Mouse (Mus musculus) adrenal gland, adult 18-20 months (tissue): Measurements from ENCODE around the gene Dhx37. TPM values are rescaled to one million over a fixed set of nuclear protein-coding genes. Genes with fewer than 3 reads are reported as not detected.
"Not testable (repeated sequence)": the region's sequence is repeated elsewhere in the genome, so short reads cannot be mapped to it uniquely, and the experiment has no call there.

Experiments used
- DNase-seq, 2 experiments: peaks; one replicate each; pipeline ENCODE4 v3.0.0; 2021 to 2022; ENCODE audit warnings: low spot score in 2 of 2
- total RNA-seq, 2 experiments: library from RNA; stranded (reverse); gene quantifications; 1 replicate in 1 of 2; 2 replicates in 1 of 2; pipeline ENCODE4 v1.2.3; 2021

Gene Dhx37
- total RNA-seq, 2 experiments from 2014 or later = 16.7 to 19.3 TPM

DNA sequence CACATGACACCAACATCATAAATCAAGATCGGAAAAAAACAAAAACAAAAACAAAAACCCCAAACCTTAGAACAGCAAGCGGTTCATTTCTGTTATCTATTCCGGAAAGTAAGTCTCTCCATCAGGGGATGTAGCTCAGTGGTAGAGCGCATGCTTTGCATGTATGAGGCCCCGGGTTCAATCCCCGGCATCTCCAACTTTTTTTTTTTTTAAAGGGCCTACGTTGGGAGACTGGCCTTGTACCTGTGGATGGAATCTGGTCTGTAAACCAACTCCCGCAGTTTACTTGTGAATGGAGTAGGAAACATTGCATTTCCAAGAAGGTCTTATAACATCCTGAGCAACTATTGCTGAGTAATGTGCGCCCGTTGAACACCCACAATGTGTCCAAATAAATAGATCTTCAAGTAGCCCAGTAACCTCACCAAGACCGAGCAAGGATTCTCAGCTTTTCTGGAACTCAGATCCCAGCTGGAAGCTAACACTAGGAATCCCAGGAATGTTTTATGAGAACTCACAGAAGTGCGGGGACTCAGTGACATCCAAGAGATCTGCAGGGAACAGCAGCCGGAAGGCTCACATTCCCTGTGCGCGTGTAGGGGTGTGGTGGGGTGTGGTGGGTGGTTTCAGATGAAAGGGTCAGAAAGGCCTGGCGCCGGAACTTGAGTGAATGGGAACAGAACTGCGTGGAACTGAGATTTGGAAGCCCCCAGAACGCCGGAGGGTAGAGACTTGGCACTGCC is 24.4 kb downstream of the Dhx37 start:
- peak in 1 of 2 experiments; percentile 66 for DNase-seq

DNA sequence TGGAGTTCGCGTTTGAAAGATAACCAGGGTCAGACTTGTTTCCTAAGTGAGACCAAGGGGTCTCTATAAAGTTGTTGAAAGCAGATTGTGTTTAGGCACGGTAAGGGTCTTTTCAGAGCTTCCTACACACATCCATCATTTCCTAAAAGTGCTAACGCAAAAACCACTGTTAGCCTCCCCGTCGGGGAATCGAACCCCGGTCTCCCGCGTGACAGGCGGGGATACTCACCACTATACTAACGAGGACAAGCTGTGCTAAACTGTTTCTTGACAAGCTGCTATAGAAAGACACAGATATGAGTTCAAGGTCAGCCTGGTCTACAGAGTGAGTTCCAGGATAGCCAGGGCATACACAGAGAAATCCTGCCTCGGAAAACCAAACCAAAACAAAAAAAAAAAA is 25.1 kb downstream of the Dhx37 start:
- peak; percentile 85 to 86 for DNase-seq

DNA sequence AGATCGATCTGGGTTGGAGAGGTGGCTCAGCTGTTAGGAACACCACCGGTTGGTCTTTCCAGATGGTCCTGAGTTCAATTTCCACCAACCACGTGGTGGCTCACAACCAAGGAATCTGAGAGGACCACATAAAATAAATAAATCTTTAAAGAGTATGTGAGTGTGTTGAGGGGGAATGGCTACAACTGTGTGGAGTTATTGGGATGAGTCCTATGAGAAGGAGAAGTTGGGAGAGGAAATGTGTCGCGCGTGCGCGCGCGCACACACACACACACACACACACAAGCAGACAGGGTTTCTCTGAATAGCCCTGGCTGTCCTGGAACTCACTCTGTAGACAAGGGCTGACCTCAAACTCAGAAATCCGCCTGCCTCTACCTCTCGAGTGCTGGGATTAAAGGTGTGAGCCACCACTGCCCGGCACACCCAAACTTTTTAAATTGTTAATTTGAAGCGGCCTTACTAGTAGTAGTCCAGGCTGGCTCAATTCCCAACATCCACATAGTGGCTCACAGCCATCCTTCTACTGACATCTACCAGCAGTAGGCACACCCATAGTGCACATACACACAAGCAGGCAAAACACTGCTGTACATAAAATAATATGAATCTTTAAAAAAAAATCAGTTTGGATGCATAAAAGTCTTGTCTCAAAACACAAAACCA is 25.9 kb downstream of the Dhx37 start:
- no peak for DNase-seq

DNA sequence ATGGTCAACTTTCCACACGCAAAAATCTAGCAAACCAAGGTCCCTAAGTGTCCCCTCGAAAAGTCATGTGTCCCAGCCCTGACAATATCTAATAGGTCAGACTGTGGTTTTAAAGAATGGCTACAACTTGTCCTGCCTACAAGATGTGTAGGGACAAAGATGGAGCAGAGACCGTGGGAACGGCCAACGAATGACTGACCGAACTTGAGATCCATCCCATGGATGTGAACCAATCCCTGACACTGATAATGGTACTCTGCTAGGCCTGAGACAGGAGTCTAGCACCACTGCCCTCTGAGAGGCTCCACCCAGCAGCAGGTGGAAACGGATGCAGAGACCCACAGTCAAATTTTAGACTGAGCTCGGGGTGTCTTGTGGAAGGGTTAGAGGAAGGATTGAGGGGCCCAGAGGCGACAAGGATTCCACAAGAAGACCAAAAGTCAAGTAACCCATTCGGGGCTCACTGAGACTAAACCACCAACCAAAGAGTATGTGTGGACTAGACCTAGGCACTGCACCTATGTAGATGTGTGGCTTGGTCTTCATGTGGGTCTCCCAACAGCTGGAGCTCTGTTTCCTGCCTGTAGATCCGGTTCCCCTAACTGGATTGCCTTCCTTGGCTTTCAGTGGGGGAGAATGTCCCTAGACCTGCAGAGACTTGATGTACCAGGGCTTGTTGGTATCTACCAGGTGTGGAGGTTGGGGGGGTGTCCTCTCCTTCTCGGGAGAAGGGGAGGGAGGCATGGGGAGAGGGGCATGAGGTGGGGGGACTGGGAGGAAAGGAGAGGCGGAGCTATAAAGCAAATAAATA is 26.7 kb downstream of the Dhx37 start:
- no peak for DNase-seq

DNA sequence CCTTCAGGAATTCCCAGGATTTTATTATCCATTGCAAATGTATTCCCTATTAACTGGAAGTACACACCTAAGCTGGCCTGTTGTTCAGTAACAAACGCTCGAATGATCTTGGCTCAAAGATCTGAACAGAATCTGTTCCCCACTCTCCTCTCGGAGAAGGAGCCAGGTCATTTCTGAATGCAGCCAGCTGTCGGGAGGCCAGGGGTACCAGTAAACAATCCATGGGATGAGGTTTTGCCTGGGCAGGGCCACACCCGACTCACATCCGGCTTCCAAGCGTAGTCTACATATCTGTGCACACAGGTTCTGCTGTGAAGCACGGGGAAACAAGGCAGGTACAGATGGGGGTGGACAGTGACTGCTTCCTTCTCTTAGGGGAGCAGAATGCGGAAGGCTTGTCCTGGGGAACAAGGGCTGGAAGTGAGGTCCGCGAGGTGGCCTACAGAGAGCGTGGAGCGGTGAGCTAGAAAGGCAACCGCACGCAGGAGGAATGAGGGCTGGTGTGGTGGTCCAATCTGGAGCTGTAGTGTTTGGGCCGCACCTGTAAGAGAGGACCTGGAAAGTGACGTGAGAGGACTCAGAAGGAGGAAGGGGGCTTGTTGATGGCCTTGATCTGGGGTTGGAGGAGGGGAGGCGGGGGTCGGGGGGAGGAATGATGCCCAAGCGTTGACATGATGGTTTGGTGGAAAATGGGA is 27.5 kb downstream of the Dhx37 start:
- peak; percentile 60 to 67 for DNase-seq

DNA sequence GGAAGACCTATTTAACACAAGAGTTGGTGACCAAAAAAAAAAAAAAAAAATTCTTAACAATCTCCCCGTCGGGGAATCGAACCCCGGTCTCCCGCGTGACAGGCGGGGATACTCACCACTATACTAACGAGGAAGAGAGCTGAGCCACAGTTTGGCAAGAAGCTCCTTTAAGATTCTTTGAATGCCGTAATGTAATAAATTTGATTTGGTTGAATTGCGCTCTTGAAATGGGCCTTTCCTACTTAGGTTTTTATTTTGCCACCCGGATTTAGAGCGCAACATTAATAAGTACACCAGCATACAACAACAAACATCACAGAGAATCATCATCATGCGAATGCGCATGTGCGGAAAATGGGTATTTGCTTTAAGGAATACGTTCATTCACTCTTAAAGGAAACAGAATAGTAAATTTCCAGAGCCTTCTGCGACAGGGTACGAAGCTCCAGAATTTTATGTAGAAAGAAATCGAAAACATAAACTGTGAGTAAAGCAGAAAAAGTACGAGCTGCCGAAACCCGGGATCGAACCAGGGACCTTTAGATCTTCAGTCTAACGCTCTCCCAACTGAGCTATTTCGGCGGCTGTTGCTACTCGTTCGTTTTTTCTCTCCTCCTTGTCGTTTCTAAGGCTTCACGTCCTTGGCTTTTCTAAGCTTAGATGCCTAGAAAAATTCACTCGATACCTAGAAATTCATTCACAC is 28.2 kb downstream of the Dhx37 start:
- peak; percentile 87 to 95 for DNase-seq

DNA sequence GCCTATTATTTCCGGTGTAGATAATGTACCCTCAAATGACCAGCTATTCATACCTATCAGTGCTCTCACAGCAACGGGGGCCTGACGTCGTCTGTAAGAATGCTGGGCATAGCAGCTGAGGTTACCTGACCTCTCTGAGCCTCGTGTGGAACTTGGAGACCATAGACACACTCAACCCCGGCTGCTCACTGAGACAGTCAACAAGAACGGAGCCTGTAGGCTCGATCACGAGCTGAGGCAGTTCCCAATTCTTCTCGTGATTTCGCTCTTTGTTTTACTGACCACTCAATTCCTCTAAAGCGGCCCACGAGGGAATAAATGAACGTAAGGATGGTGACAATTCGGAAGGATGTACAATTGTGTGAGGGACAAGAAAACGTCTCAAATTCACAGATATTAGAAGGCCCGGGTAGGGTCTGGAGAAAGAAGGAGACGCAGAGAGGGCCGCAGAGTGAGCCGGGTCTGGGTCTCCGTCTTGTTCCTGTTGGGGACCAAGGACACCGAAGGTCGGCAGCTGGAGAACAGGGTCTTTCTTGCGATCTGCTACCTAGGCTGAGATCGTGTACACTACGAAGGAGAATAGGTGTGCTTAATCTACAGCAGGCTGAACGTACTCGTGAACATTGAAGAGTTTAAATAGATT is 28.9 kb downstream of the Dhx37 start:
- no peak for DNase-seq

DNA sequence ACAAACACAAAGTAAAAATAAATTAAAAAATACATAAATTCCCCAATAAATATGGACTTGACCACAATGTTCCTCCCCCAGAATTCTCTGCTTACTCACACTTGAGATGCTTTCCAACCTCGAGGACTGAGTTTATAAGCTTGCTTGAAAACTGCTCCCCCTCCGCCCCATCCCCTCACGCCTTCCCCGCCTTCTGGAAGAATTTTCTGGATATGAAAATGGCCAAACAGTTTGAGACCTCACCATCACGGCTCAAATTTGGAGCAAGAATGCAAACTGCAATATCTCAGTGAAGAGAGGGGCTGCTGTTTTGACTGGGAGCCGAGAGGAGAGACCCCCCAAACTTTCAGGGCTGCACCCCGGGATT is 29.4 kb downstream of the Dhx37 start:
- DNase-seq = no peak

DNA sequence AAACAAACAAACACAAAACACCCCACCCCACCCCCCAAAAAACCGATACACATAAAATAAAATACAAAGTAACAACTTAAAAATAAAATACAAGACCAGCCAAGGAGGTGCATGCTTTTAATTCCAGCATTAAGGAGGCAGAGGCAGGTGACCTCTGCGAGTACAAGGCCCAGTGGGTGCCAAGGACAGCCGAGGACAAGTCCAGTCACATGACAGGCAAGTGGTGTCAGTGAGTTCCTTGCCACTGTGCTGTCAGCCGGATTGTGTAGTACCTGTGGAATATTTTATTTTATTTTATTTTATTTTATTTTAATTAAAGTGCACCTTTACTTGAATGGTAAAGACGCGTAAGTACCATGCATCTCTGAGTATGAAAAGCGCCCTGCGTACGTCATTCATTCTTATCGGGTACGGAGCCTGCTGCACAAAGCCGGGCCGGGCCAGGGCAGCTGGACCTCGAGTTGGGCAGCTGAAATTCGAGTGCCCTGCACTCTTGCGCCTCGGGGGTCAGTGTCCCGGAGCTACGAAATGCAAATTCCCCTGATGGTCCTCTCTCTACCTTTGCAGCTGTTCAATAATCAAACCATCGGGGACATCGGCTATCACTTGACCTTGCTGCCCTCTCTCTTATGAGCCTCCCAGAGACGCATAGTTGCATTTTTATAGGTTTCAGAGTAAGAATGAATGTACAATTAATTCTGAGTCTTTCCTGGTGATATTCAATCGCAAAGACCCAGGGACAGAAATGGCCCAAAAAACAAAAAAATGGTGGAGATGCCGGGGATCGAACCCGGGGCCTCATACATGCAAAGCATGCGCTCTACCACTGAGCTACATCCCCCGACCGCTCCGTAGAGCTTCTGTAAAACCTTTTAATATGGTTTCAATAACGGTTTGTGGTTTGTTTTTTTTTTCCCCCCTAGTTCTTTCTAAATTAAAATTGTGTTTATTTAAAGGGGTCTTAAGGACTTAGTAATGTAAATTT is 30.1 kb downstream of the Dhx37 start:
- peak; percentile 75 to 83 for DNase-seq

DNA sequence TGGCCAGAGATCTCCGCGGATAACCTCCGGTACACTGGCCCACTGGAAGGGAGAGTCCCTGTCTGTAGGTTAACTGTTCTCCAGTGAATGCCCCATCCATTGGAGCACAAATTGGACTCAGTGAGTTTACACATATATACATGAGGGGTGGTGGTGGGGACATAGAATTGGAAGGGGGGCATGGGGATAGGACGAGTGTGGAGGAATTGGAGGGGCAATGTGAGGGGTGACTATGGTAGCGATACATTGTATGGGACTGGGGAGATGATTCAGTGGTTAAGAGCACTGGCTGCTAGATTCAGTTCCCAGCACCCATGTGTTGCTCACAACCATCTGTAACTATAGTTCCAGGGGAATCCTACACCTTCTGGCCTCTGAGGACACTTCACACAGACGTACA is 30.9 kb downstream of the Dhx37 start:
- DNase-seq = no peak

DNA sequence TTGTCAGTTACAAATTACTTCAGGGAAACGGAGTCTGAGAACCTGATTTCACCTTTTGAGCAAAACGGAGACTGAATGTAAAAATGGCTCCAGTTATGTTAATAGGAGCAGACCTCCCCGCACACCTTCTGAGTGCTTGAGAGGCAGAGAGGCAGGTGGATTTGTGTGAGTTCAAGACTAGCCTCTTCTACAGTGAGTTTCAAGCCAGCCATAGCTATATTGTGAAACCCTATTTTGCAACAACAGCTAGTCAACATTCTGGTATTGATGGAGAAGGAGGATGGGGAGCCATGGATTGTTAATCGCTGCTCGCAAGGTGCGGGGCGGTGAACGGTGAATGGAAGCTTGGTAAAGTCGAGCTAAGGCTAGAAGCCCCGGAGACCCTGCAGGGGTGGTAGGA is 31.4 kb downstream of the Dhx37 start:
- no peak for DNase-seq

DNA sequence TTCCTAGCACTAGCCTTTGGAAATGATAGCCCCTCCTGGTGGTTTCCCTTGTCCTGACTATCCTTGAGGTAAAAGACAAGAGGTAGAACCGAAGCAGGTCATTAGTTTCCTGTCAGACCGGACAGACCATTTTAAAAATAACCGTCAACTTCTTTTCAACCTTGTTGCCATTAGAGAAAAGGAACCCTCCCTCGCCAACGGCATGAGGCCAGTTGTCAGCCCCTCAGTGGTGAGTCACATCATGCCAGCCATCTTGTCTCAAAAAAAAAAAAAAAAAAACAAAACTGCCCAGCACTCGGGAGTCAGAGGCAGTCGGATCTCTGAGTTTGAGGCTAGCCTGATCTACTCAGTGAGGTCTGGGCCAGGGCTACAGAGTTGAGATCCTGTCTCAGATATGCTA is 33.0 kb downstream of the Dhx37 start:
- DNase-seq = no peak

DNA sequence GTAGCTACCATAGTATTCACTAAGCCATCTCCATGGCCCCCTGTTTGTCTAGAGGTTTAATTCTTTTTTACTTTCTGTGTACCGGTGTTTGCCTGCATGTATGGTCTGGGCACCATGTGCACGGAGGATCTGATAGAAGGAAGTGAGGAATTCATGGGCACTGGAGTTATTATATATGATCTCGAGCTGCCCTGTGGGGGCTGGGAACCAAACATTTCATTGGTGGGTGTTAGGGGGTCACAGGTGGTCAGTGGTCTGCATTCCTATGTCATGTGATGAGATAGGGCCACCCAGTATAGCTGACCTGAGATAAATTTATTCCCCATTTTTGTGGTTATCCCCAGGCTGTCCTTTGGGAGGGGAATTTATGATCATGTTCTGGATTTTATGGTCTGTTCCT is 38.9 kb downstream of the Dhx37 start:
- no peak for DNase-seq

DNA sequence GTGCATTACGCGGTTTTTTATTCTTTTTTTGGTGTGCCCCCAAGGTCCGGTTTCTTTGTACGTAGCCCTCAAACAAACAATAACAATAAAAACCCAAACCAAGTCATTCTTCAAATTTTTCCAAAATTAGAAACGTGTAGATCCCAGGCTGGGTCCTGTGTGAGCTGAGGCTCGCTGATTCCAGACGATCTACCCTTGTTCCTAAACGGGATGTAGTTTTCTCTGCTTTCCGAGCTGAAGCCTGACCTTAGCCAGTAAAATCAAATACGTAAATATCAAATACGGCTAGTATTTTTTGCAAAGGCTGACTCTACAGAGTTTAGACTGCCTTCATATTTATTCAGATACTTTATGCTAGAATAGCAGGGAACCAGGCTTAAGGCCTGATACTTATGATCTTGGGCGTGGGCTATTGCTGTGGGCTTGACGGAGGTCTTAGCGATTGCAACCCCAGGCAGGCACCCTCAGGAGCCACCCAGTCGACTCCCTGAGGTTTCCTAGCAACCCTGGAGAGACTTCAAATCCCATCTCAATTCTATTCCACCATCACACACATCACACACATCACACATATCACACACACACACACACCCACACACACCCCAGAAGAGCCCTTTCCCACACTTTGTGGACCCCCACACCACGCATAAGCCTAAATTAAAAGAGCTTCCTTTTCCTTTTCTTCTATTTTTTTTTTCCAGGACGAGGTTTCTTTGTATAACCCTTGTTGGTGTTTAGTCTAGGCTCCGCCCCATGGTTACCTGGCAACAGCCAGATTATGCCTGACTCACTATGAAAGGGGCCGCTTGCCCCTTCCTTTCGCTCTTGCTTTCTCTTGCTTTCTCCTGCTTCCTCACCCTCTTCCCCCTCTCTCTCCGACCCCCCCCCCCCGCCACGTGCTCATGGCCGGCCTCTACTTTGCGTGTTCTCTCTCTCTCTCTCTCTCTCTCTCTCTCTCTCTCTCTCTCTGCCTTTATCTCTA is 40.0 kb downstream of the Dhx37 start:
- peak in 1 of 2 experiments; percentile 64 for DNase-seq

DNA sequence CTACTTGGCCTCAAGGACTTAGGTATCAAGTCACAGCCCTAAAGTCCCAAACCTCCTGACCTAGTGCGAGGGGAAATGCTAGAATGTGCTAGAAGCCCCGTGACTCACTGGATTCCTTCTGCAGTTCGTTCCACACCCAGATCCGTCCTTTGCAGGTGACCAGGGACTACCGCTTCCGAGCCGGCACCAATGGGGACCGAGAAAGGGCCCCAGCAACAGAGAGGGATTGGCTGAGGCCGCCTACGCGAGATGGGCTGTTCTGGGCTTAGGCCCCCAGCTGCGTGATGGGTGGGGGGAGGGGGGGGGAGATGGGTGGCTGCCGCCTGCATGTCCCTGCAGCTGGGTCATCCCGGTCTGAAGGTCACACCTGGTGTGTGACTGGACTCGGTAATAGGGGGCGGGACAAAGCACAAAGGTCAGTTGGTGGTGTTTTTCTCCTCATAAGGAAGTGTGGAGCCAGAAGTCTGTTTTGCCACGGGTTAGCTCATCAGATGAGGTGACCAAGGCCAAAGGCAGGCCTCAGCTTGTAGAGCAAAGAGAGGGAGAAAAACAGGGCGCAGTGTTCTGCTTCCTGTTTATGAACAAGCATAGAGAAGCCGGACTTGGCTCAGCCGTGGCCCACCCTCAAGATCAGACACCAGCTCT is 40.8 kb downstream of the Dhx37 start:
- DNase-seq = peak; percentile 93 to 94

DNA sequence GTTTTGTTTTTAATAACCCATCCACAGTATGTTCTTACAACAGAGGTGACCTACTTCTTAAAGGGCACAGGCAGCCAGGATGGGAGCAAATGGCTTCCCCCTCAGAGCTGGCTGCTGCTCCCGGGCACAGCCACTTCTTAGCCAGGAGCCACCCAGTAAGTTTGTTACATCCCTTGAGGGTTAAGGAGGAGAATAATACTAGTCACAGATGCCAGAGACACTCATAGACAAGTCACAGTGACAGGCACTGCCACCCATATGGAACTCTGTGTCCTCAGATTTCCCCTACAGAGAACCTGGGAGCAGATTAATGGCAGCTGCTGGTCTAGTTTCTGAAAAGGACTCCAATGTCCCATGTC is 41.3 kb downstream of the Dhx37 start:
- no peak for DNase-seq

DNA sequence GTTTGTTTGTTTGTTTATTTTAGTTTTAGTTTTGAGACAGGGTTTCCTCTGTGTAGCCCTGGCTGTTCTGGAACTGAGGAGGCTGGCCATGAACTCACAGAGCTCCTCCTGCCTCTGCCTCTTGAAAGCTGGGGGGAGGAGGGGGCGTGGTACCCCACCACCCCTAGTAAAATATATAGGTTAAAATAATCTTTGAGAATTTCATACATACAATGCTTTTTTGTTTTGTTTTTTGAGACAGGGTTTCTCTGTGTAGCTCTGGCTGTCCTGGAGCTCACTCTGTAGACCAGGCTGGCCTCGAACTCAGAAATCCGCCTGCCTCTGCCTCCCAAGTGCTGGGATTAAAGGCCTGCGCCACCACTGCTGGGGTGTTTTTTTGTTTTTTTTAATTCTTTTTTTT is 41.7 kb downstream of the Dhx37 start:
- DNase-seq = not testable (repeated sequence)
